Mouse (Mus musculus): ENCODE measurements around the gene 4930402F06Rik. TPM values are rescaled to one million over a fixed set of nuclear protein-coding genes. Genes with fewer than 3 reads are reported as not detected.
A peak's percentile ranks its signal among the peaks of the same experiment; 100 is the strongest.

Gene 4930402F06Rik
- polyA plus RNA-seq, 2 experiments: not detected

GRCm38 (mm10) chr2:35419671-35420070, 22.7 kb upstream of the 4930402F06Rik start:
- H3K4me1 ChIP-seq (replicated peaks; ENCODE audit: control insufficient read depth in 2 of 2, insufficient read depth in 2 of 2, low read length in 1 of 2): peaks cover 43 to 47% of the 10 kb centered on the region in 2 experiments
- peak overlapping the region; percentile 66 for H3K27ac ChIP-seq
- 27% methylated on average over 2 of the region's 2 CpGs for WGBS (ENCODE audit: insufficient replicate concordance)
- peak; percentile 83 for ATAC-seq (ENCODE audit: insufficient read depth)
- H3K9ac ChIP-seq (replicated peaks): peak overlapping the region; percentile 18
- TF ChIP-seq EP300 (IDR thresholded peaks at IDR 0.05; ENCODE audit: low read depth) (peak; percentile 76), CTCF (IDR thresholded peaks at IDR 0.05; ENCODE audit: low read depth) (no peak)
- H3K4me3 ChIP-seq (ENCODE audit: insufficient read depth in 1 of 2, low read depth in 2 of 2, low read length in 2 of 2): no peak overlapping the region
- peaks cover 13% of the 10 kb centered on the region for H3K36me3 ChIP-seq (replicated peaks; ENCODE audit: control insufficient read depth, insufficient read depth, low read depth)
- no peaks in the 10 kb centered on the region for H3K27me3 ChIP-seq (ENCODE audit: control insufficient read depth, insufficient read depth, low read length)
- H3K4me2 ChIP-seq (ENCODE audit: low read depth): peak overlapping the region; percentile 47
- H3K9me3 ChIP-seq (ENCODE audit: control insufficient read depth, low read length): no peaks in the 10 kb centered on the region
- peak; percentile 58 to 61 (median 60) for DNase-seq (ENCODE audit: low read depth in 3 of 3, low spot score in 3 of 3)

- Histone ChIP-seq H3K27ac (peak overlapping the region; percentile 66), H3K4me1 (replicated peaks; ENCODE audit: control insufficient read depth in 2 of 2, insufficient read depth in 2 of 2, low read length in 1 of 2) (peaks cover 43 to 46% of the 10 kb centered on the region in 2 experiments), H3K36me3 (replicated peaks; ENCODE audit: control insufficient read depth, insufficient read depth, low read depth) (peaks cover 13% of the 10 kb centered on the region), H3K27me3 (ENCODE audit: control insufficient read depth, insufficient read depth, low read length) (no peaks in the 10 kb centered on the region), H3K9ac (replicated peaks) (peak overlapping the region; percentile 18), H3K9me3 (ENCODE audit: control insufficient read depth, low read length) (no peaks in the 10 kb centered on the region), H3K4me2 (ENCODE audit: low read depth) (peak overlapping the region; percentile 47), H3K4me3 (ENCODE audit: insufficient read depth in 1 of 2, low read depth in 2 of 2, low read length in 2 of 2) (no peak overlapping the region)
- peak; percentile 76 for ATAC-seq (ENCODE audit: insufficient read depth)
- TF ChIP-seq CTCF (IDR thresholded peaks at IDR 0.05; ENCODE audit: low read depth) (no peak), EP300 (IDR thresholded peaks at IDR 0.05; ENCODE audit: low read depth) (peak; percentile 39; the same call in 1 of the 2 replicates)
- WGBS (ENCODE audit: insufficient replicate concordance): 60% methylated on average over 4 of the region's 4 CpGs
- DNase-seq (ENCODE audit: low read depth in 3 of 3, low spot score in 3 of 3): peak in 2 of 3 experiments; percentile 30 to 35
Measured at GRCm38 (mm10) chr2:35419243-35419642, 22.3 kb upstream of the 4930402F06Rik start.

GRCm38 (mm10) chr2:35417231-35417630, 20.3 kb upstream of the 4930402F06Rik start:
- Histone ChIP-seq H3K9me3 (ENCODE audit: control insufficient read depth, low read length) (no peaks in the 10 kb centered on the region), H3K9ac (replicated peaks) (no peak overlapping the region), H3K4me3 (ENCODE audit: insufficient read depth in 1 of 2, low read depth in 2 of 2, low read length in 2 of 2) (no peak overlapping the region), H3K27me3 (ENCODE audit: control insufficient read depth, insufficient read depth, low read length) (no peaks in the 10 kb centered on the region), H3K36me3 (replicated peaks; ENCODE audit: control insufficient read depth, insufficient read depth, low read depth) (peaks cover 9% of the 10 kb centered on the region), H3K27ac (no peak overlapping the region), H3K4me2 (ENCODE audit: low read depth) (no peak overlapping the region), H3K4me1 (replicated peaks; ENCODE audit: control insufficient read depth in 2 of 2, insufficient read depth in 2 of 2, low read length in 1 of 2) (peaks cover 43 to 48% of the 10 kb centered on the region in 2 experiments)
- WGBS (ENCODE audit: insufficient replicate concordance): 0% methylated on average over 1 of the region's 1 CpGs
- ATAC-seq (ENCODE audit: insufficient read depth) (no peak), DNase-seq (ENCODE audit: low read depth in 3 of 3, low spot score in 3 of 3) (no peak)
- TF ChIP-seq CTCF (IDR thresholded peaks at IDR 0.05; ENCODE audit: low read depth): no peak
- TF ChIP-seq EP300 (IDR thresholded peaks at IDR 0.05; ENCODE audit: low read depth): no peak

DNA sequence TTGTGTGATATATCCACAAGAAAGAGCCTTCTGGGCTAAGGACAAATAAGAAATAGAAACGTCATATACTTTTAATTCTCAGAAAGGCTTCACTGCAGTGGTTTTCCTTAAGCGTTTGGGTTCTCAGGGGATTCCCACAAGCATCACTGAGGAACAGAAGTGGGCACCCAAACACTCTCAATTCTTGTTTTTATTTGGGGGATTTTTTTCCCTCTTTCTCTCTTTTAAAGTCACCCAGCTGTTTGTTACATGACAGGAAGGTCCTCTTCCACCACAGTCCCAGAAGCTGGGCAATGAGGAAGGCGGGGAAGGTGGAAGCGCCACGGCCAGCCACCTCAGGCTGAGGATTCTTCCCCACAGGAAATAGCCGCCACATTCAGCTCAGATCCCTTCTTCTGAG, 19.5 kb upstream of the 4930402F06Rik start:
- Histone ChIP-seq H3K27me3 (ENCODE audit: control insufficient read depth, insufficient read depth, low read length) (no peaks in the 10 kb centered on the region), H3K36me3 (replicated peaks; ENCODE audit: control insufficient read depth, insufficient read depth, low read depth) (peaks cover 3% of the 10 kb centered on the region; the same call in 1 of the 2 replicates), H3K9ac (replicated peaks) (no peak overlapping the region), H3K9me3 (ENCODE audit: control insufficient read depth, low read length) (no peaks in the 10 kb centered on the region), H3K4me2 (ENCODE audit: low read depth) (no peak overlapping the region), H3K4me3 (ENCODE audit: insufficient read depth in 1 of 2, low read depth in 2 of 2, low read length in 2 of 2) (no peak overlapping the region), H3K27ac (no peak overlapping the region), H3K4me1 (replicated peaks; ENCODE audit: control insufficient read depth in 2 of 2, insufficient read depth in 2 of 2, low read length in 1 of 2) (peaks cover 40 to 44% of the 10 kb centered on the region in 2 experiments)
- WGBS (ENCODE audit: insufficient replicate concordance): 59% methylated on average over 6 of the region's 6 CpGs
- no peak for ATAC-seq (ENCODE audit: insufficient read depth)
- TF ChIP-seq EP300 (IDR thresholded peaks at IDR 0.05; ENCODE audit: low read depth): no peak
- DNase-seq (ENCODE audit: low read depth in 3 of 3, low spot score in 3 of 3): no peak

DNA sequence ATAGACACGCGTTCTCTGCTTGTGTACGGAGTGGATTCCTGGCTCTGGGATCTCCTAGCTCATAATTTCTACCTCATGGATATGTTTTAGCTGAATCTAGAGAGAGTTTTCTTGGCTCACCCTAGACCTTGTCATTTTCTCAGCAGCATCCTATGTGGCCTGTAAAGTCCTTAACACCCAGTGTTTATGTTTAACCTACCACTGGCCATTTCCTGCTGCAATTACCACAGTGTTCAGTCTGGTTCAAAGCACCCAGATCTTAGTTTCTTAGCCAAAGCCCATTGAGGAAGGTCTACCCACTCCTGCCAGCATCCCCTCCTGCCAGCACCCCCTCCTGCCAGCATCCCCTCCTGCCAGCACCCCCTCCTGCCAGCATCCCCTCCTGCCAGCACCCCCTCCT, 15.8 kb upstream of the 4930402F06Rik start:
- DNase-seq (ENCODE audit: low read depth in 3 of 3, low spot score in 3 of 3) (no peak), ATAC-seq (ENCODE audit: insufficient read depth) (no peak)
- Histone ChIP-seq H3K9me3 (ENCODE audit: control insufficient read depth, low read length) (no peaks in the 10 kb centered on the region), H3K27me3 (ENCODE audit: control insufficient read depth, insufficient read depth, low read length) (no peaks in the 10 kb centered on the region), H3K4me3 (ENCODE audit: insufficient read depth in 1 of 2, low read depth in 2 of 2, low read length in 2 of 2) (no peak overlapping the region), H3K27ac (no peak overlapping the region), H3K4me2 (ENCODE audit: low read depth) (no peak overlapping the region), H3K36me3 (replicated peaks; ENCODE audit: control insufficient read depth, insufficient read depth, low read depth) (no peaks in the 10 kb centered on the region; the same call in 1 of the 2 replicates), H3K4me1 (replicated peaks; ENCODE audit: control insufficient read depth in 2 of 2, insufficient read depth in 2 of 2, low read length in 1 of 2) (peaks cover 10 to 16% of the 10 kb centered on the region in 2 experiments), H3K9ac (replicated peaks) (no peak overlapping the region)
- WGBS (ENCODE audit: insufficient replicate concordance): 93% methylated on average over 3 of the region's 3 CpGs
- TF ChIP-seq EP300 (IDR thresholded peaks at IDR 0.05; ENCODE audit: low read depth) (no peak), CTCF (IDR thresholded peaks at IDR 0.05; ENCODE audit: low read depth) (no peak)

All from liver, embryonic 14.5 days (tissue).